Mouse (Mus musculus) brown adipose tissue, adult 24 weeks (tissue): ENCODE data around the gene Wdr74. TPM values are rescaled to one million over a fixed set of nuclear protein-coding genes. Genes with fewer than 3 reads are reported as not detected.
"Not testable (repeated sequence)": the region's sequence is repeated elsewhere in the genome, so short reads cannot be mapped to it uniquely, and the experiment has no call there.

Experiments
- H3K27ac ChIP-seq: fragments of 200-500 bp; replicated peaks from 2 replicates; pipeline ENCODE4 v1.5.1; 2012; ENCODE audit warnings: low read depth, mild to moderate bottlenecking, low read length
- H3K4me1 ChIP-seq: fragments of 200-500 bp; 2 replicates; pipeline ENCODE4 v1.6.1; 2012; ENCODE audit warnings: low read length, mixed read lengths; ENCODE audit not compliant: control insufficient read depth, insufficient read depth, insufficient read length
- H3K4me3 ChIP-seq: fragments of 200-500 bp; 2 replicates; pipeline ENCODE4 v1.5.1; 2012; ENCODE audit warnings: low read depth, mild to moderate bottlenecking, low read length, moderate library complexity; ENCODE audit not compliant: insufficient read depth
- polyA plus RNA-seq: library from polyadenylated mRNA; stranded (reverse); fragments of >200 nt; gene quantifications from 2 replicates; pipeline ENCODE4 v1.2.4, GENCODE M21; 2012; ENCODE audit not compliant: missing spikeins, insufficient read depth, insufficient read length

Gene Wdr74
- polyA plus RNA-seq, 1 experiment, result 28.2 TPM

GRCm38 (mm10) chr19:8712870-8713305, 22.7 kb upstream of the Wdr74 start:
- H3K27ac ChIP-seq, result peak overlapping the region; percentile 81
- peak overlapping the region; percentile 80 for H3K4me3 ChIP-seq
- peaks cover 7% of the 10 kb centered on the region; the same call in 1 of the 2 replicates for H3K4me1 ChIP-seq

GRCm38 (mm10) chr19:8713306-8713996, 22.2 kb upstream of the Wdr74 start:
- H3K4me1 ChIP-seq, result peaks cover 7% of the 10 kb centered on the region; the same call in 1 of the 2 replicates
- H3K27ac ChIP-seq, result peak overlapping the region; percentile 81
- peak overlapping the region; percentile 80 for H3K4me3 ChIP-seq

GRCm38 (mm10) chr19:8713997-8714652, 21.5 kb upstream of the Wdr74 start:
- Histone ChIP-seq H3K4me1 (peaks cover 7% of the 10 kb centered on the region; the same call in 1 of the 2 replicates), H3K4me3 (peak overlapping the region; percentile 80), H3K27ac (peak overlapping the region; percentile 63)

- peak overlapping the region; percentile 64 for H3K27ac ChIP-seq
- peaks cover 7% of the 10 kb centered on the region; the same call in 1 of the 2 replicates for H3K4me1 ChIP-seq
- no peak overlapping the region for H3K4me3 ChIP-seq
Measured at GRCm38 (mm10) chr19:8714653-8715481, 20.8 kb upstream of the Wdr74 start.

- Histone ChIP-seq H3K4me1 (peaks cover 7% of the 10 kb centered on the region; the same call in 1 of the 2 replicates), H3K4me3 (no peak overlapping the region)
Measured at GRCm38 (mm10) chr19:8715868-8716766, 19.5 kb upstream of the Wdr74 start.

DNA sequence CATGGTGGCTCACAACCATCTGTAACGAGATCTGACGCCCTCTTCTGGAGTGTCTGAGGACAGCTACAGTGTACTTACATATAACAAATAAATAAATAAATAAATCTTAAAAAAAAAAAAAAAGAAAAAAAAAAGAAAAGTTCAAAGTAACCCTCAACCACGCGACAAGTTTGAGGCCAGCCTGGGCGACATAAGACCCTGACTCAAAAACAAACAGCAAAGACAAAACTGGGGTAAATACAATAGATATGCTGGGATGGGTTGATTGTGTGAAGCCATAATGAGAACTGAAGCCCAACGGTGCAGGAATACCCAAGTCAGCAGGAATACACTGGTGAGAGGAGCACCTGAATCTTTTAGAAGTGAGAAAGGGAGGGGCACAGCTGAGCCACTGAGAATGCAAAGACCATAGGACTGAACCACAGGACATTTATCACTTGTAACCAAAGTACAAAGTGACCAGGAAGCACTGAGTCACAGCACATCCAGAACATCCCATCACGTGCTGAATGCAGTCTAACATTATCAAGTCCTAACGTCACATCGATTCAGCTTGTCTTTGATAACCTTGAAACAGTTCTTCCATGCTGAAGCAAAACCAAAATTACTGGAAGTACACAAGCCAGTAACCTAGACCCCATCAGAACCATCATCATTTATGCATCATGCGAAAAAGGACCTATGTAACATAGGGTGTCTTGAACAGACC, 18.7 kb upstream of the Wdr74 start:
- peaks cover 2% of the 10 kb centered on the region; the same call in 1 of the 2 replicates for H3K4me1 ChIP-seq
- no peak overlapping the region for H3K4me3 ChIP-seq
- H3K27ac ChIP-seq, result no peak overlapping the region

More at GRCm38 (mm10) chr19:8715868-8716766, 19.5 kb upstream of the Wdr74 start:
- H3K27ac ChIP-seq, result no peak overlapping the region

DNA sequence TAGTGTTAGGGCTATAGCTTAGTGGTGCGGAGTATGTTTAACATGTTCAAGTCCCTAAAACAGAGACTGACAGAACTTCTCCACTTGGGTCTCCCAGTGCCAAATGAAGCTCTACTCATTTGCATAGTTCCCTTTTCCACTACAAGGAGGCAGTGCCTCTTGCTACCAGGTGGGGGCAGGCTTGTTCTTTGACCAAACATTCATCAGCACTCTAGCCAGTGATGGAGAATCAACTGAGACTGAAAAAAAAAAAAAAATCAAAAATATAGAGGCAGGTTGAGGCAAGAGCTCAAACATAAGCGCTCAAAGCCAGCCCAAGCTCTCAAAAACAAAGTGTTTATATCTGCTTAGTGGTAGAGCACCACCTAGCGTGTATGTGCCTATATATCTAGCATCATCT, 17.3 kb upstream of the Wdr74 start:
- no peaks in the 10 kb centered on the region for H3K4me1 ChIP-seq
- H3K4me3 ChIP-seq, result no peak overlapping the region
- H3K27ac ChIP-seq, result no peak overlapping the region

DNA sequence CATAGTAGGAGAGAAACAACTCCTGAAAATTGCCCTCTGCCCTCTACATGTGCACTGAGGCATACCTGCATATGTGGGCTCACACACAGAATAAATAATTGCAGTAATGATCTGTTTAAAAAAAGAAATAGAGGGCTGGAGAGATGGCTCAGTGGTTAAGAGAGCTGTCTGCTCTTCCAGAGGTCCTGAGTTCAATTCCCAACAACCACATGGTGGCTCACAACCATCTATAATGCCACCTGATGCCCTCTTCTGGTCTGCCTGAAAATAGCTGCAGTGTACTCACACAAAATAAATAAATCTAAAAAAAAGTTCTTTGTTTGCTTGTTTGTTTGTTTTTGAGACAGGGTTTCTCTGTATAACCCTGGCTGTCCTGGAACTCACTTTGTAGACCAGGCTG, 16.6 kb upstream of the Wdr74 start:
- H3K4me1 ChIP-seq, H3K4me3 ChIP-seq, H3K27ac ChIP-seq: not testable (repeated sequence)

DNA sequence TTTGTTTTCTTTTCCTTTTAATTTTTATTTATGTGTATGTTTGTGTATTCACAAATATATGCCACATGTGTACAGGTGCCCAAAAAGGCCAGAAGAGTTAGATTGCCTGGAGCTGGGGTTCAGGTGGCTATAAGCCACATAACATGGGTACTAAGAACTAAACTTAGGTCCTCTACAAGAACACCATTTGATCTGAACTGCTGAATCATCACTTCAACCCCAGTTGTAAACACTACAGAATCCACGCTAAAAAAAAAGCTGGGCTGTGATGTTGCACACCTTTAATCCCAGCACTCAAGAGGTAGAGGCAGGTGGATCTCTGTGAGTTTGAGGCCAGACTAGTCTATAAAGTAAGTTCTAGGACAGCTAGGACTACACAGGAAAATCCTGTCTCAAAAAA, 14.2 kb upstream of the Wdr74 start:
- Histone ChIP-seq H3K27ac (no peak overlapping the region), H3K4me1 (no peaks in the 10 kb centered on the region)

GRCm38 (mm10) chr19:8722021-8722420, 13.6 kb upstream of the Wdr74 start:
- H3K4me3 ChIP-seq, result no peak overlapping the region
- H3K27ac ChIP-seq, result no peak overlapping the region
- H3K4me1 ChIP-seq, result no peaks in the 10 kb centered on the region

More for the DNA sequence above, 14.2 kb upstream of the Wdr74 start:
- H3K4me3 ChIP-seq, result no peak overlapping the region

- peak overlapping the region; percentile 64 for H3K4me3 ChIP-seq
- H3K27ac ChIP-seq, result peak overlapping the region; percentile 79
- no peaks in the 10 kb centered on the region for H3K4me1 ChIP-seq
Measured at GRCm38 (mm10) chr19:8722559-8722906, 13.1 kb upstream of the Wdr74 start.

GRCm38 (mm10) chr19:8722907-8723573, 12.6 kb upstream of the Wdr74 start, which contains the start of gene Slc3a2:
Gene Slc3a2, minus strand, starts transcription at chr19:8723369.
- H3K27ac ChIP-seq, result peak within 1 kb of the TSS; percentile 79

DNA sequence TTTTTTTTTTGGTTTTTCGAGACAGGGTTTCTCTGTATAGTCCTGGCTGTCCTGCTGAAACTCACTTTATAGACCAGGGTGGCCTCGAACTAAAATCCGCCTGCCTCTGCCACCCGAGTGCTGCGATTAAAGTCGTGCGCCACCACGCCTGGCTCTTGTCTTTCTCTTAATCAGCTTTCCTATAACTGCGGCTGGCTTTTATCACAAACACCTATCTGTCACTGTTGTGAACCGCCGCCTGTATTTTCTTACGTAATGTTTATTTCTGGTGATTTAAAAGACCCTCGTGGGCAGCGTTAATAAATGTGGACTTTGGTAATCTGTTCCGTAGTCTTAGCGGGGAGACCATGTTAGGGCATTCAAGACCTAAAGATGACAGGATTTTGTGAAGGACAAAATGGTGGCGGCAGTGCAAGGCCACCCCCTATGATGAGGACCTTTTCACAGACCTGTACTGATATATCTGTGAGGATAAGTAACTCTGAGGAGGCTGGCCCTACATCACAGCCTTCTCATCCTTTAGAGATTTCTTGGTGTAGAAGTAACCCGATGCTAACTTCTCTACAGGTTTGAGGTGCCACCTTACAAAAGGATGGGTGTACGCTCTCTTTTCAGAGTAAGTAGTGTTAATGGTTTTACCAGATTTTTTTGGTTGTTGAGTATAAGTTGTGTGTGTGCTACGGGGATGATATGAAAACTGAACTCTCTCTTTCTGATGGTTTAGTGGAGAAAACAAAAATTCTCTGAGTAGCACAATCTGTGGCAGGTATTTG, 11.9 kb upstream of the Wdr74 start:
- H3K4me1 ChIP-seq, result no peaks in the 10 kb centered on the region
- peak overlapping the region; percentile 74 for H3K4me3 ChIP-seq
- peak overlapping the region; percentile 70 for H3K27ac ChIP-seq

More at GRCm38 (mm10) chr19:8722907-8723573, 12.6 kb upstream of the Wdr74 start, which contains the start of gene Slc3a2:
- Histone ChIP-seq H3K4me3 (peak within 1 kb of the TSS; percentile 74), H3K4me1 (no peaks in the 10 kb centered on the region)
